Mouse (Mus musculus): Measurements from ENCODE around the gene Plvap. TPM values are rescaled to one million over a fixed set of nuclear protein-coding genes. Genes with fewer than 3 reads are reported as not detected.
"Not testable (repeated sequence)": the region's sequence is repeated elsewhere in the genome, so short reads cannot be mapped to it uniquely, and the experiment has no call there.

The Plvap gene
- 100 to 1,000 TPM; 139 to 206 TPM for total RNA-seq (2021)
- long read RNA-seq, experiment 1, transcript Plvap-201 (6 exons, 1,987 nt), result major isoform, 181 of 185 reads
- long read RNA-seq, experiment 1, partial matches to known transcripts, result 2 of 185 reads
- long read RNA-seq, experiment 1, other reads (novel, unspliced or antisense), result 2 of 185 reads
- long read RNA-seq, experiment 2, transcript Plvap-201 (6 exons, 1,987 nt), result major isoform, 281 of 306 reads
- long read RNA-seq, experiment 2, partial matches to known transcripts, result 20 of 306 reads
- long read RNA-seq, experiment 2, other reads (novel, unspliced or antisense), result 5 of 306 reads

- no peak for DNase-seq (ENCODE audit: low spot score in 2 of 2)
These were observed at the start of gene Plvap for GRCm38 (mm10) chr8:71511644-71512043. Gene Plvap (minus strand): TSS chr8:71511752.

- DNase-seq (ENCODE audit: low spot score in 2 of 2), result no peak
These were observed 49.2 kb upstream of the Plvap start for GRCm38 (mm10) chr8:71560765-71561164.

- no peak for DNase-seq (ENCODE audit: low spot score in 2 of 2)
These were observed 48.5 kb upstream of the Plvap start for GRCm38 (mm10) chr8:71560071-71560470.

GRCm38 (mm10) chr8:71558958-71559690 is 47.6 kb upstream of the Plvap start:
- peak; percentile 70 to 77 for DNase-seq (ENCODE audit: low spot score in 2 of 2)

GRCm38 (mm10) chr8:71558071-71558957 is 46.8 kb upstream of the Plvap start, which contains the start of gene Tmem221:
Gene Tmem221 (minus strand): TSS chr8:71558871.
- DNase-seq (ENCODE audit: low spot score in 2 of 2), result peak in 1 of 2 experiments; percentile 22

- DNase-seq (ENCODE audit: low spot score in 2 of 2), result no peak
These were observed 43.1 kb upstream of the Plvap start for GRCm38 (mm10) chr8:71554644-71555043.

GRCm38 (mm10) chr8:71554001-71554400 is 42.4 kb upstream of the Plvap start:
- no peak for DNase-seq (ENCODE audit: low spot score in 2 of 2)

- no peak for DNase-seq (ENCODE audit: low spot score in 2 of 2)
These were observed 41.2 kb upstream of the Plvap start for GRCm38 (mm10) chr8:71552770-71553169.

- no peak for DNase-seq (ENCODE audit: low spot score in 2 of 2)
These were observed 39.2 kb upstream of the Plvap start for GRCm38 (mm10) chr8:71550754-71551153.

- no peak for DNase-seq (ENCODE audit: low spot score in 2 of 2)
These were observed 36.0 kb upstream of the Plvap start for GRCm38 (mm10) chr8:71547590-71547989.

GRCm38 (mm10) chr8:71545053-71545452 is 33.5 kb upstream of the Plvap start:
- DNase-seq (ENCODE audit: low spot score in 2 of 2), result no peak

GRCm38 (mm10) chr8:71543755-71544154 is 32.2 kb upstream of the Plvap start:
- no peak for DNase-seq (ENCODE audit: low spot score in 2 of 2)

GRCm38 (mm10) chr8:71542632-71543343 is 31.2 kb upstream of the Plvap start, which contains the start of gene Mvb12a:
Gene Mvb12a (plus strand): TSS chr8:71542922.
- DNase-seq (ENCODE audit: low spot score in 2 of 2), result peak; percentile 85 to 87

- DNase-seq (ENCODE audit: low spot score in 2 of 2), result peak; percentile 79
These were observed 25.7 kb upstream of the Plvap start, which contains the start of gene Bst2 for GRCm38 (mm10) chr8:71537028-71537867. Gene Bst2 (minus strand): TSS chr8:71537456.

- DNase-seq (ENCODE audit: low spot score in 2 of 2), result no peak
These were observed 24.1 kb upstream of the Plvap start for GRCm38 (mm10) chr8:71535663-71536062.

- DNase-seq (ENCODE audit: low spot score in 2 of 2), result no peak
These were observed 22.8 kb upstream of the Plvap start for GRCm38 (mm10) chr8:71534263-71534810.

- not testable (repeated sequence) for DNase-seq (ENCODE audit: low spot score in 2 of 2)
These were observed 19.3 kb upstream of the Plvap start for GRCm38 (mm10) chr8:71530735-71531467.

GRCm38 (mm10) chr8:71528362-71529073 is 17.0 kb upstream of the Plvap start:
- DNase-seq (ENCODE audit: low spot score in 2 of 2), result no peak

All from adrenal gland, adult 18-20 months (tissue).